Mouse (Mus musculus) liver, postnatal 0 days (tissue): ENCODE data around the gene Ankrd44. TPM values are rescaled to one million over a fixed set of nuclear protein-coding genes. Genes with fewer than 3 reads are reported as not detected.

Experiments
- ATAC-seq: fragments of 200-750 bp; cut with Nextera tagmentation; 2 replicates; pipeline ENCODE4 v1.8.0; 2017; ENCODE audit warnings: mild to moderate bottlenecking, moderate library complexity
- DNase-seq: peaks from one replicate; pipeline ENCODE4 v3.0.0-alpha.2; 2016
- H3K27ac ChIP-seq: fragments of 300-500 bp; sonication (generic); 2 replicates; pipeline ENCODE4 v1.5.1; 2014; ENCODE audit warnings: antibody characterized with exemption, moderate library complexity, mild to moderate bottlenecking, low read depth
- H3K27me3 ChIP-seq: fragments of 300-500 bp; sonication (generic); 2 replicates; pipeline ENCODE4 v1.6.1; 2014; ENCODE audit warnings: low read length, control low read depth, mixed read lengths; ENCODE audit not compliant: insufficient read depth
- H3K36me3 ChIP-seq: fragments of 300-500 bp; sonication (generic); replicated peaks from 2 replicates; pipeline ENCODE4 v1.6.1; 2014; ENCODE audit warnings: mild to moderate bottlenecking, control low read depth, low read length, moderate library complexity, mixed read lengths; ENCODE audit not compliant: insufficient read depth
- H3K4me1 ChIP-seq: fragments of 300-500 bp; sonication (generic); 2 replicates; pipeline ENCODE4 v1.6.1; 2014; ENCODE audit warnings: antibody characterized with exemption, mild to moderate bottlenecking, control low read depth; ENCODE audit not compliant: insufficient read depth
- H3K4me2 ChIP-seq: fragments of 300-500 bp; sonication (generic); 2 replicates; pipeline ENCODE4 v1.6.1; 2014; ENCODE audit warnings: low read depth, mild to moderate bottlenecking, low read length, moderate library complexity, mixed read lengths
- H3K4me3 ChIP-seq: fragments of 300-500 bp; sonication (generic); 2 replicates; pipeline ENCODE4 v1.5.1; 2014; ENCODE audit warnings: low read depth, low read length
- H3K9ac ChIP-seq: fragments of 300-500 bp; sonication (generic); replicated peaks from 2 replicates; pipeline ENCODE4 v1.6.1; 2014; ENCODE audit warnings: mild to moderate bottlenecking, moderate library complexity
- H3K9me3 ChIP-seq: fragments of 300-500 bp; sonication (generic); 2 replicates; pipeline ENCODE4 v1.6.1; 2016; ENCODE audit warnings: mild to moderate bottlenecking, control low read depth, low read length, mixed read lengths
- CTCF ChIP-seq: sonication (generic); IDR thresholded peaks from 2 replicates; pipeline ENCODE4 v1.5.1; 2016; ENCODE audit warnings: antibody characterized with exemption, low read depth
- EP300 ChIP-seq: IDR thresholded peaks from 2 replicates; pipeline ENCODE4 v1.6.1; 2016; ENCODE audit warnings: antibody characterized with exemption, low read depth, mild to moderate bottlenecking
- WGBS: fragments of 180-500 bp; shearing (Covaris S2); extraction: QIAGEN DNeasy Blood & Tissue Kit; methylation state at CpG from one replicate; pipeline ENCODE4 v1.1.7; 2014; ENCODE audit not compliant: insufficient replicate concordance; 5-methylcytosine and 5-hydroxymethylcytosine counted together
- polyA plus RNA-seq: library from polyadenylated mRNA; unstranded; fragments of >200 nt; fragmentation: Nextera tagmentation; extraction: Ambion mirVana; gene quantifications from 2 replicates; pipeline ENCODE4 v1.2.1, GENCODE M21; 2015

Gene Ankrd44
- polyA plus RNA-seq, 1 experiment from 2014 or later: 4.7 TPM

DNA sequence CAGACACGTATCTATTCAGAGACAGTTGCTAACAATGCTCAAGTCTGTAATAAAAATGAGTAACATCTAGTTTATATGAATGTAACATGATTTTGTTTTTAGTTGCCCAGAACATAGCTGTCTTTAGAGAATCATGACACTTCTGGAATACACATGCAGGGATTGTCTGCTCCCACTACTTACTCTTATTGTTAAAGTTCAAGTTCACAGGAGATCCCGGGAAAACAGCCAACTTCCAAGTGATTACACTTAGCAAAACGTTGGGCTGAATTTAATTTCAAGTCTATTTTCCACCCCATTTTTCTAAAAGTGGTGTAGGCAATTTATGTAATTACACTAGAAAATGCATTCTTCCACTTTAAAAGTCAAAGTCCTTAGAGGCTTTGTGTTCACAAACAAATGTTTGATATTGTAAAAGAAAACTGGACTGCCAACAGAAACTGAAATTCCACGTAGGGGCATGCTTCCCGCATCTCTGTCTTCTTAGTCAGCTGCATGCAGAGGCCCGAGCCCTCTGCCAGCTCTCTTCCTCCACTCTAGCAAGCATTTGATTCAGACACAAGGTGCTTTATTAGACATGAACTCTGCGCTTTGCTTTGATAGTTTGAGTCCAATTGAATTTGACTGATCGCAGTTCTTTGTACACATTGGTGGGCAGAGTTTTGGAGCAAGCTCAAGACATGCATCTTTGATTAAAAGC lies 211.0 kb downstream of the Ankrd44 start:
- Histone ChIP-seq H3K4me3 (no peak overlapping the region), H3K9me3 (no peaks in the 10 kb centered on the region), H3K27ac (no peak overlapping the region), H3K4me1 (no peaks in the 10 kb centered on the region), H3K36me3 (no peaks in the 10 kb centered on the region), H3K9ac (no peak overlapping the region), H3K27me3 (no peaks in the 10 kb centered on the region), H3K4me2 (no peak overlapping the region)
- ATAC-seq: no peak
- 71% methylated on average over 8 of the region's 8 CpGs for WGBS
- TF ChIP-seq EP300 (no peak), CTCF (no peak)
- DNase-seq: no peak

DNA sequence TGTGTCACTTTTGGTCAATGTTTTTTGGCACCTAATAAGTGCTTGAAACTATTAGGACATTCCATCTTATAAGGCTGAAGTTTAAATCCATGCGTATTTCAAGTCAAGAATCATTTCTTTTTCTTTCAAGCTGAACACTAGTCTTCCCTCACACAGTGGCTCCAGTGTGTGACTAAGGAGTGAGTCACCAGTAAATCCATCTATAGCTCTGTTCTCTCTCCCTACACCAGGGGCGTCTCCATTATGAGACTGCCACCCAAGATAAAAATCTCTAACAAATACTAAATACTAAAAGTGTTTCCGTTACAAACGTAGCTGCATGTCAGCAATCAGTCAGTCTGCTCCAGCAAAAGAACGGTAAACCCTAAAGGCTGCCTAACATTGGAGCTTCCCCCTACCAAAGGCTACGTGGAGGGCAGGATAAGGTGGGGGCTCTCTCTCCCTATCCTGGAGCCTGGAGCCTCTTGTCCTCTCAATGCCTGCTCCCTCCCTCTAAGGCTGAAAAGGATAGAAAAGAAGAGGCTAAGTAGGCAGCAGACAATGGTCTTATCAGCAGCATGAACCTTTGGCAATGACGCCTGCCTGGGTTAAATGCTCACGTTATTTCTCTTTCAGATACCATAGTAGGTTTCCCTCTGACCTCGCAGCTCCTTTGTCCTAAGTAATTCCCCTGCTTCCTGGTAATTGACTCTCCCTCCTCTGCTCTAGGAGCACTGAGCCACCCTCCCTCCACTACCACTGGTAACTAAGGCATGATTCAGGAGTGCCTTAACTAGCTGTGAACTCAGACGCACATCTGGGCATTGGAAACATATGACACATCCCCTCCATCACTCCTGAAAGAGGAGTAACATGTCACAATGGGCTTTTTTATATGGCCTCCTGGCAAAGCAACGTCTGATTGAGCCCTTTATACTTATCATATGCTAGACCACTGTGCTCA lies 212.7 kb downstream of the Ankrd44 start:
- Histone ChIP-seq H3K4me1 (no peaks in the 10 kb centered on the region), H3K36me3 (no peaks in the 10 kb centered on the region), H3K9me3 (no peaks in the 10 kb centered on the region), H3K27ac (no peak overlapping the region), H3K27me3 (no peaks in the 10 kb centered on the region), H3K4me3 (no peak overlapping the region), H3K4me2 (no peak overlapping the region), H3K9ac (no peak overlapping the region)
- ATAC-seq (no peak), DNase-seq (no peak)
- no peak for TF ChIP-seq EP300
- TF ChIP-seq CTCF: no peak
- 60% methylated on average over 11 of the region's 11 CpGs for WGBS

DNA sequence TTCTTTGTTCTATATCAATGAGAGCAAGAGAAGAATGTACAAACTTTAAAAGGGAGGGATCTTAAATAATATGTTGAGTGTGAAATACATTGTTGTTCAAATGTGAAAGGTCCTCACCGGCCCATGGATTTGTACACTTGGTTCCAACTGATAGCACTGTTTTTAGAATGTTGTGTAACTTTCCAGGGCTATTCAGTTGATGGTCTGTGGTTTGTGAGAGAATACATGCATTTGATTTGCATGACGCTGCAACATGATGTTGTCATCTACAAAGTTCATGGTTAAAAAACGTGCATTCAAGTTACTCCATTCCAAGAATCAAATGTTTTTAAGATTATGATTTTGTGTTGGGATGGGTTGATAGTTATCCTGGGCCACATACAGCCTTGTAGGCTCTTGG lies 214.6 kb downstream of the Ankrd44 start:
- 74% methylated on average over 3 of the region's 3 CpGs for WGBS

DNA sequence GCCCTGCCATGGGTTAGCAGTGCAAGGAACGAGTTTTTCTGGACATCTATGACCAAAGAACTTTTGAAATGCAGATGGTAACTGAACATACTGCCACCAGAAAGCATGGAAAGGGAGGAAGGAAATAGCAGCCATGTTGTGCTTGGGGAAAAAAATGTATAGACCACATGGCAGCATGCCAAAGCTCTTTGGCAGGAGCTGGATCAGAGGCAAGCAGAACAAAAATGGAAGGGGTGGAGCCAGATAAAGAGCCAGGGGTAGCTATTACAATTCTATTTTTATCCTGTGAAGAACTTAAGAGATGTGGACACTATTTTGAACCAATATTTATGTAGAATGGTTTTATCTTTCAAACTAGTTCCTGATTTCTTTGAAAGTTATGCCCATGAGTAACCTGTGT lies 215.6 kb downstream of the Ankrd44 start:
- Histone ChIP-seq H3K4me1 (no peaks in the 10 kb centered on the region), H3K27me3 (no peaks in the 10 kb centered on the region), H3K4me3 (no peak overlapping the region), H3K27ac (no peak overlapping the region), H3K4me2 (no peak overlapping the region), H3K9me3 (no peaks in the 10 kb centered on the region), H3K36me3 (no peaks in the 10 kb centered on the region), H3K9ac (no peak overlapping the region)
- ATAC-seq: no peak
- WGBS: 74% methylated on average over 1 of the region's 1 CpGs
- DNase-seq: no peak
- TF ChIP-seq CTCF (no peak), EP300 (no peak)

More for the DNA sequence above, 214.6 kb downstream of the Ankrd44 start:
- H3K4me2 ChIP-seq: no peak overlapping the region
- no peak for TF ChIP-seq CTCF
- TF ChIP-seq EP300: no peak
- ATAC-seq: no peak
- no peak overlapping the region for H3K4me3 ChIP-seq
- H3K4me1 ChIP-seq: no peaks in the 10 kb centered on the region
- no peak overlapping the region for H3K27ac ChIP-seq
- no peaks in the 10 kb centered on the region for H3K27me3 ChIP-seq
- no peak for DNase-seq
- no peaks in the 10 kb centered on the region for H3K9me3 ChIP-seq
- no peak overlapping the region for H3K9ac ChIP-seq
- no peaks in the 10 kb centered on the region for H3K36me3 ChIP-seq

DNA sequence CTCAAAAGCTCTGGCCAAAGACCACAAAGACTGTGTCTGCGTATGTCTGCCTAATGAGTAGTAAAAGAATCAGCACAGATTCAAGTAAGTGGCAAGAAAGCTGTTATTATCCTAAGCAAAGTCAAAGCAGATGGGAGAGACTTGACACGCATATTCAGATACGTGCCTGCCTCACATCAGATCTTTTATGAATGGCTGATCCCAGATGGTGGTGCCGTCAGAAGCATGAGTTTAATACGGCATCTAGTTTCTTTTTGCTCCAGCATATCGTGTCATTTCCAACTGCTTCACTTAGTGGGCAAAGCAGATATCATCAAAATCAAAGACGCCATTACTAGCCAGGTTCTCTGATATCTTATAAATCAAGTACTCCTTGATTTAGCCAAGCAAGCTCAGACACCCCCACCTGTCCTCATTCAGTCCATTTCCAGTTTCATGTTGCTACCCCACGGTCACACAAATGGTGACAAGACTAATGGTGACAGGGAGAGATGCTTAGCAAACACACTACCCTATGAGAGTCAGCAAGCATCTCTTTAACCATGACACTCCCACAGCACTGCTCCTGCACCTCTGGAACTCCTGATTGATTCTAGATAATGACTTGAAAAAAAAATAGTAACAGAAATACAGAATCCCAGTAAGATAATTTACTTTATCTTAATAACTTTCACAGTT lies 218.2 kb downstream of the Ankrd44 start:
- no peak for TF ChIP-seq CTCF
- no peak for TF ChIP-seq EP300
- Histone ChIP-seq H3K9me3 (no peaks in the 10 kb centered on the region), H3K4me3 (no peak overlapping the region), H3K27me3 (no peaks in the 10 kb centered on the region), H3K4me1 (no peaks in the 10 kb centered on the region), H3K9ac (no peak overlapping the region), H3K36me3 (no peaks in the 10 kb centered on the region), H3K4me2 (no peak overlapping the region), H3K27ac (no peak overlapping the region)
- DNase-seq: no peak
- ATAC-seq: no peak
- WGBS: 84% methylated on average over 8 of the region's 8 CpGs
